Mouse (Mus musculus) mouse embryonic stem cell (cell line): Measurements from ENCODE around the gene Acvrl1.

Source experiments
- in situ Hi-C, 2 experiments: fragments of 300-500 bp; cut with MboI; formaldehyde crosslinking; loops; 1 replicate in 1 of 2; 3 replicates in 1 of 2; pipeline ENCODE4 v1.14.3; 2019 to 2020; ENCODE audit warnings: low sequenced_read_pairs in 2 of 2, low pct_unique_long_range_greater_than_20kb in 1 of 2, mixed read lengths in 1 of 2; ENCODE audit not compliant: unreplicated experiment in 1 of 2

Acvrl1 gene

DNA sequence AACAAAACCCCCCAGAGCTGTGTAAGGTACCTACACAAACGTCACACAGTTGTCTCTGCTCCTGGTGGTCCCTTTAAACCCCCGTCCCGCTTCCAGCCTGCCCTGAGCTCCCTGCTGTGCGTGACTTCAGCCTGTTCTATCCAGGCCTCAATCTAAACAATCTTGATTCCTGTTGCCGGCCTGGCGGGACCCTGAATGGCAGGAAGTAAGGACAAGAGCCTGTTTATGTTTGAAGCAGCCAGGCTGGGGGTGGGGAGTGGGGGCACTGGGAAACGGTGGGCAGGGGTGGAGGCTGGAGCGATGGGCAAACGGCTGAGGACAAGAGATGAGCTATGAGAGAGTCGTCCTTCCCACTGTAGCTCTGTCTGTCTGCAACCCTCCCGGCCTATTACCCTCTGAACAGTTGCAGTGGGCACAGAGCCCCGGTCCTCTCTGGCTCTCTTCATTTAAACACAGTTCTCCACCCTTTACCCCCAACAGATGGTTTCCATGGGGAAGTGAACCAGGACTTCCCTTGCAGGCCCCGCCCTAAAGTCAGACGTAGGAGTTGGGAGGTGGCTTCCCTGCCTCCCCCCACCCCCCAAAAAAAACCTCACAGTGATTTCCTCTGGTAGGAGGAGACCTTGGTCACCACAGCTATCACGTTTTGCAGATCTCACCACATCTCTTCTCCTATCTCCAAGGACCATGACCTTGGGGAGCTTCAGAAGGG is 5.8 kb downstream of the Acvrl1 start:
- in situ Hi-C loops = no loop called here

DNA sequence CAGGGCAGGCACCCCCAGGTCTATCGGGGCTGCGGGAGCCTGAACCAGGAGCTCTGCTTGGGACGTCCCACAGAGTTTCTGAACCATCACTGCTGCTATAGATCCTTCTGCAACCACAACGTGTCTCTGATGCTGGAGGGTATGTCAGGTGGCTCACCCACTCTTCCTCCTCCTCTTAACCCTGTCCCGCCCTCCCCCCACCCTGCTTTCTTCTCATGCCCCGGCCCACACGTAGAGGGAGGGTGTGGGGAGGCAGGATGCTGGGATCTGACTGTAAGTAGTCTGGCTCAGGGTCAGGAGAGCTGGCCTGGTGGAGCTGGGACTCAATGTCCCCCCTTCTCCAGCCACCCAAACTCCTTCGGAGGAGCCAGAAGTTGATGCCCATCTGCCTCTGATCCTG is 7.1 kb downstream of the Acvrl1 start:
- in situ Hi-C loops = no loop called here

DNA sequence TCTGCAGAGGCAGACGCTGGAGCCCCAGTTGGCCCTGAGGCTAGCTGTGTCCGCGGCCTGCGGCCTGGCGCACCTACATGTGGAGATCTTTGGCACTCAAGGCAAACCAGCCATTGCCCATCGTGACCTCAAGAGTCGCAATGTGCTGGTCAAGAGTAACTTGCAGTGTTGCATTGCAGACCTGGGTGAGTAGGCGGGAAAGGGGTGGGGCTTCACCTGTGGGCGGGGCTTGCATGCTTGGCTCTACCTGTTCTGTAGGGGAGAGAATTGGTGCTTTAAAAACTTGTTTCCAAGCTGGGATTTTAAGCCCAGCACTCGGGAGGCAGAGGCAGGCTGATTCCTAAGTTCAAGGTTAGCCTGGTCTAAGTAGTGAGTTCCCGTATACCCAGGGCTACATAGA is 9.1 kb downstream of the Acvrl1 start:
- in situ Hi-C loops = no loop called here

DNA sequence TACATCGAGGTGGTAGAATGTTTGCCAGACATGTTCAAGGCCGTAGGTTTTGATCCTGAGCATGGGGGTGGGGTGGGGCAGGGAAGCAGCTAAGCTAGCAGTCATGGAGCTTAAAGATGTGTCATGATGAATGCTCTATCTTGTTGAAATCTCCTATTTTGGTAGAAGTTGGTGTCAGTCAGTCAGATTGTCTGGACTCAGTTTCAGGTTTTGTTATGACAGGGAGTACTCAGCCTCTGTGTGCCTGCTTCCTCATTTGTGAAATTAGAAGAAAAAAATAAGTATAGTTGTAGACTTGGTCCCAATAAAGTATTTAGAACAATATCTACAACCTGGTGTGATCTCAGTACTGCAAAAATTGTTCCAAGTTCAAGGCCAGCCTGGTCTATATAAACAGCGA is 10.4 kb downstream of the Acvrl1 start:
- in situ Hi-C loops = no loop called here

DNA sequence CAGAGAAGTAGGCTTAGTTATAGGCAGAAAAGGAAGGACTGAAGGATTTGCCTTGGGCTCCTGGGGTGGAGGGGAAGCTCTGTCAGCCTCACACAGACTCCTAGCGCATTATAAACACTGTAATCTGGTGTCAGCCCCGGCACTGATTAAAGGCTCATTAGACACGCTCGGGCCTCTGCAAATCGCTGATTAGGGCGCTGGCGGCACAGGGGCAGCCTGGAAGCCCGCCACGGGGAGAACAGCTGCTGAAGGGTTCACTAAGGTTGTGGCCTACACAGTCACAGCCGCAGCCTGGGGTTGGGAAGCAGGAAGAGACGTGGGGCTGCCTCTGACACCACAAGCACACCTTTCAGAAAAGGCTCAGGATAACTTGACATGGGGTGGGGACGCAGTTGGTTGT is 11.6 kb downstream of the Acvrl1 start:
- in situ Hi-C loops = no loop called here

DNA sequence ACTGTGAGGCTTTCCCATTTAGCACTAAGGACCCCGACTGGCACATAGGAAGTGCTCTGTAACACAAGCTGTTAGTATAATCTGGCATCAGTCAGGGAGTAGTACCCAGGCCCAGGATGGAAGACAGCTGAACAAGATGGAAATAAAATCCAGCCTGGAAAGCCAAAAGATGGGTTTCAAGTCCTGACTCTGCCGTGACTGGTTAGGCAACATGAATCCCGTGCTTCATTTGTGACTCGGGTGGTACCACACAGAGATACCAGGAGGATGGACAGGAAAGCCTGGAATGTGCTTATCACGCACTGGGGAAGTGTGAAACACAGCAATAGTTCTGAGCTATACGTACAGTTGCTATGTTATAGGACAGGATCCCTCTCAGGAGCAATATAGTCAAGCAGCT is 12.3 kb downstream of the Acvrl1 start:
- in situ Hi-C loops = no loop called here

DNA sequence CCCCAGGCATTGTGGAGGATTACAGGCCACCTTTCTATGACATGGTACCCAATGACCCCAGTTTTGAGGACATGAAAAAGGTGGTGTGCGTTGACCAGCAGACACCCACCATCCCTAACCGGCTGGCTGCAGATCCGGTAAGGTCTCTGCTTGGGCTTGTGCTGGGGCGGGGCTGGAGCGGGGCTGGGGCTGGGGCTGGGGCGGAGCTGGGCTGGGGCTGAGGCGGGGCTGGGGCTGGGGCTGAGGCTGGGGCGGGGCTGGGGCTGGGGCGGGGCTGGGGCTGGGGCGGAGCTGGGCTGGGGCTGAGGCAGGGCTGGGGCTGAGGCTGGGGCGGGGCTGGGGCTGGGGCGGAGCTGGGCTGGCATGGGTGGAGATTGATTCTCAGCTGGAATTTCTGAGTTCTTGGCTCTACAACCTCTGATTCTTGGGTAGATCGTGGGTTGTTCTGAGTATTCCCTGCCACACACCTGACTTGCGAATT is 12.8 kb downstream of the Acvrl1 start:
- in situ Hi-C loops = no loop called here

DNA sequence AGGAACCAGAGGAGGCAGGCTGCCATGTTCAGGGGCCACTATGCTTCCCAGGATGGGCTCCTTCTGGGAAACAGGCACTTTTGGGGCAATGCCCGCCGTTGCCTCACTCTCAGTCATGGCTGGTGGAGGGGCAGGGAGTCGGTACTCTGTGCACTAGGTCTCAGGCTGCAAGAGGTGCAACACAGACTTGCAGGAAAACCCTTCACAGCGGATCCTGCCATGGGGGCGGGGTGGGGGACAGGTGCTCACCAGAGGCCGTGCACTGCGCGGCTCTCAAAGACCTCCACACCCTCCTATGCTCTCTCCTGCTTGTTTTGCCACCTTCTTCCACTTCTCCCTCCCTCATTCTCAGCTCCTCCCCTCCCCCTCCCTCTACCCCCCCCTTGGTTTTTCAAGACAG is 14.3 kb downstream of the Acvrl1 start:
- in situ Hi-C loops = no loop called here

DNA sequence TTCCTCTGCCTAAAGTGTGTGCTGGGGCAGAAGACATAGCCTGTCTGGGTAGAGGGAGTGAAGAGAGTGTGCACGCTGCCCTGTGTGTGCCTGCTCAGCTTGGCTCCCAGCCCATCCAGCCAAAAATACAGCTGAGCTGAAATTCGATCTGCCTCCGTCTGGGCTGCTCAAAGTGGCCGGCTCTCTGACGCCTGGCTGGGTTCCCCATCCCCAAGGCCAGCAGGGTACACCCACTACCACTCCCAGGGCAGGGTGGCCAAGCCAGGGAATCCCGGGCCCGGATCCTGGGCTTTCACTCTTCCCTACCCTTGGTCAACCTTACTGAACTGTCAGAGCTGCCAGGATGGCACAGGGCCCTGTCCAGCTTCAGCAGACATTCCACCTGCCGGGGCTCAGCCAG is 15.2 kb downstream of the Acvrl1 start:
- in situ Hi-C loops = no loop called here

DNA sequence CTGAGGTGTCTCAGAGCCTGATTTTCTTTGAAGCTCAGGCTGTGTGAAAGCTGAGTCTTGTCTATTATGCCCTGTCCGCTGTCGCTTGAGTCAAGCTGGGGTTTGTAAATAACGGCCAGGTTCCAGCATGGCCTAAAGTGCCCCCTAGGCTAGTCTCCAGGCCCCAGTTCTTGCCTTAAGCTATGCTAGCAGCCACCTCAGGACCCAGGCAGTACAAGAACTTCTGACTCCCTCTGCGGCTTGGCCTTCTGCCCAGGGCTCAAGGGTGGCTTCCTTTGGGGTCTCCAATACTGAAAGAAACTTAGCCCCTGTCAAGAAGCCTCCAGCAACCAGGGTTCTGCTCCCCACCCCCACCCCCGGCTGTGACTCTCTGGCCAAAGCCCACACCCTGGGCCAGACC is 15.9 kb downstream of the Acvrl1 start:
- in situ Hi-C loops = no loop called here

DNA sequence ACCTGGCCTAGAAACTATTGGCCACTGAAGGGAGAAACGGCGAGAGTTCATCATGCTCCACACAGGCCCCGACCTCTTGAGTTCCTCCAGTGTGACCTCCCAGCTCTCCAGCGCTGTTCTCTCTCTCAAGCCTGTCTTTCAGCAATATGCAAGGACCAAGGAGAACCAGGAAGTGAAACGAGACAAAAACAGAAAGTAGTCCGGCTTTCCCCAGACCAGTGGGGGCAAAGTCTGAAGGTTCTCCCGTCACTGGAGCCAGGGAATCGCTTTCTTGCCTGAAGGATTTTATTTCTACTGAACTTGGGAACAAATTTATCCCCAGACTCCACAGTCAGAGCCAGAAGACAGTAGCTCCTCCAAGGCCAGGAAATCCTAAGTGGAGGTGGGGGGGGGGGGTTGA is 16.5 kb downstream of the Acvrl1 start:
- in situ Hi-C loops = no loop called here

DNA sequence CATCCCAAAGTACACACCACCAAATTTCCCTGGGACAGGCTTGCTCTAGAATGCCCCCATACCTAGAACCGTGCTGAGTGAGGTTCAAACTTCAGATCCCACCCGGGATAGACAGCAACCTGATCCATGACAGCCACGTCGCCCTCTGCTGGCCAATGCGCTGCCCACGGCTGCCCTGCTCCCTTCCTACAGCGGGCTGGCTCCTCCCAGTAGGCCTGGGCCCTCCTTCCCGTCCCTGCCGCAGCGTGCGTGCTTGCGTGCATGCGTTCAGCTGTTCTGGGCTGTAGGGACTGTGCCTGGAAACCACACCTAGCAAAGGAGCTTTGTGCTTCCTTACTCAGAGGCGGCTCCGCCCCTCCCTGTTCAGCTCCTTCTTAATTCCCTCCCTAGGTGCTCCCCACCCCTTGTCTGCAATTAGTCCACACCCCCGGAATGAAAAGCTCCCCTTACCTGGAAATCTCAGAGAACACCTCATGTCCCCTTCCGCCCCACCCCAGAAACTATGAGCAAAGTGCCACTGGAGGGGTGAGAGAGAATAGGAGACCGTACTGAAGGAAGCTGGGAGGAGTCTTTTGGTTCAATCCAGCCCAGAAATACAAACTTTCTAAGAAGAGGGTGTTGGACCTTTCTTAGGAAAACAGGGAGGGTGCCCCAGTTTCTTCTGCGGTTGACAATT is 17.2 kb downstream of the Acvrl1 start:
- in situ Hi-C loops = no loop called here

DNA sequence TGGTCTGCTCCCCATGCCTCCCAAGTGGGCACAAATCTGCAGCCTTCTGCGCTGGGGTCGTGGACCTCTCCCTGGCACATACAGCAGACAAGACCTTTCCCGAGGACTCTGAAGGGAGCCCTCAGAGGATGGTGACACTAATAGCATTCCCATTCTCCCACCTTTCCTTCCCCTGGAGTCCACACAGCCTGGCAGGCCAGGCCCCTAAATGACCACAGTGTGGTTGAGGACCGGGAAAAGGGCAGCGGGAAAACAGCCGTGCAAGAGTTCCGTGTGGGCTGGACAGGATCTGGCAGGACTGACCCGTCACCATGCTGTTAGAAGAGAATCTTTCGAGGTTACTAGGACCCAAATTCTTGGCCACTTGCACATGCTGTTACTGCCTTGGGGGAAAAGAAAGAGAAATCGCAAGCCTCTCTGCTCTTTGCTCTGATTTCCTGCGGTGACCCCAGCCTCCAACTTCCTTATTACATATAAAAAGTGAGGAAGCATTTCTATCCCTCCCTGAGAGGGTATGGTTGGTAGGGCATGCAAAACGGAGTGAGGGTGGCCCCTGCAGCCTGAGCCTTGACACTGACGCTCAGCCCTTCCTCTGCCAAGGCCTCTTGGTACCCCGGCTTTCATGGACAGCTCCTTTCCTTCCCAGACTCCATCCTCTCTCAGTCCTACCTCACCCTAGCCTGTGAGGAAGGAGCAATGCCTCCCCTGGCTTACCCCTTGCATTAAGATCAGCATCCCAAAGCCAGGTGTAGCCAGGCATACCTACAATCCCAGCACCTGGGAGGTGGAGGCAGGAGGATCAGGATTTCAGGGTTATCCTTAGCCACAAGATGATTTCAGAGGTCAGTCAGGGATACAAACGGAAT is 18.0 kb downstream of the Acvrl1 start:
- in situ Hi-C loops = no loop called here

DNA sequence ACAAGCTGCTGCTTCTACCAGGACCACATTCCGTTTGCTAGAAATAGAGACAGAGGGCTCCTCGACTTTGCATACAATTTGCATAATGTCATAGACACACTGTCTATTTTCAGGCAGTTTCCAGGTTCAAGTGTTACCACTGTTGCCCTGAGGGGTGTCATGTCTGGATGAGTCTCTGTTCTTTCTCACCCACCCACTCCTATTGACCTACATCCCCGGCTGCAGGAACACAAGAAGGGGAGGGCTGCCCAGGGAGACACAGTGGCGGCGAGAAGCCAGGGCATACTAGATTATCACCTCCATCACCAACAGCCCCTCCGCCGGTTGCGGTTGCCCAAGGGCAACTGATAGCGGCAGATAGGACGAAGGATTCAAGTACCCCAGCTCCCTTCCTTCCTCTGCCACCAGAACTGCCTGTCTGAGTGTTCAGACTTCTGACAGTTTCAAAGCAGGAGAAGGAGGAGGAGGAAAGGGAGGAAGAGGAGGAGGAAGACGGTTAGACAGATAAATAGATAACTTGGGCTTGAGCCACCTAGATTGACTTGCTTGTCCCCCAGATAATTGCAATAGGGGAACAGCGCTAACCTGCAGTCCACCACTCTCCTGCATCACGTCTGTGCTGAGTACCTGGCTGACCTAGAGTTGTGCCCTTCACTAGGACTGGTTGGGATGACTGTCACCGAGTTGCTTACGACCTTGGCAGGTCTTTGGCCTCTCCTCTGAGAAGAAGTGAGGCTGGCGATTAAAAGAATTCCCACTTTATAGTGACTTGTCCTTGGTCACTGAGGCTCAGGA is 19.0 kb downstream of the Acvrl1 start:
- in situ Hi-C loops = no loop called here

DNA sequence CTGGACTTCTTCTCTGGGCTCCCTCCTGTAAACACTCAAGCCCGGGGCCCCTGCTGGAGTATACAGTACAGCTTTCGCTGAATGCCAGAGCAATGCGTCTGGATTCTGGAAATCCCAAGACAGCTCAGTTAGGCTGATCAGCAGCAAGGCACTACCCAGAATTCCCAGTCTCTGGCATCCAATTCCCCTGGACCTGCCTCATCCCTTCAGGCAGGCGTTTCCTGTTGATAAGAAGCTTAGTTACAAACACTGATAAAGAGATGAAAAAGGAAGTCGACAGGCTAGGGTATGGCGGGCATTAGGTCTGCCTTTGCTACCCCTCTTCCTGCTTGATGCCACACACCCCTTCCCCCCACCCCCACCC is 19.6 kb downstream of the Acvrl1 start:
- in situ Hi-C loops = no loop called here

DNA sequence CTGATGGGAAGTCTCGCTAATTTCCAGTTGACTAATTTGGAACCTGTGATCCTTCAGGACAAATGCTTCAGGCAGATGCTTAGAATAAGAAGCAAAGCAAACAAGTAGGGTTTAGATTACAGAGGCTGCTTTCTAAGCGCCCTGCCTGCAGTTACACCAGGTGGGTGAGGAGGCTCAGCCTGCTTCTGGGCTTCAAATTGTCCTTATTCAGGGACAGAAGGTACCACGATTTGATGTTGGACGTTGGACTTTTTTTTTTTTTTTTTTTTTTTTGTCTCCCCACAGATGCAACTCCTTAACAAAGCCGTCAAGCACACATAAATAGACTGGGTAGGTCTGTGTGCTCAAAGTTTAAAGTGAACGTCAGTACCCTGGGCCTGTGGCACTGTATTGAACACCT is 20.3 kb downstream of the Acvrl1 start:
- in situ Hi-C loops = no loop called here

DNA sequence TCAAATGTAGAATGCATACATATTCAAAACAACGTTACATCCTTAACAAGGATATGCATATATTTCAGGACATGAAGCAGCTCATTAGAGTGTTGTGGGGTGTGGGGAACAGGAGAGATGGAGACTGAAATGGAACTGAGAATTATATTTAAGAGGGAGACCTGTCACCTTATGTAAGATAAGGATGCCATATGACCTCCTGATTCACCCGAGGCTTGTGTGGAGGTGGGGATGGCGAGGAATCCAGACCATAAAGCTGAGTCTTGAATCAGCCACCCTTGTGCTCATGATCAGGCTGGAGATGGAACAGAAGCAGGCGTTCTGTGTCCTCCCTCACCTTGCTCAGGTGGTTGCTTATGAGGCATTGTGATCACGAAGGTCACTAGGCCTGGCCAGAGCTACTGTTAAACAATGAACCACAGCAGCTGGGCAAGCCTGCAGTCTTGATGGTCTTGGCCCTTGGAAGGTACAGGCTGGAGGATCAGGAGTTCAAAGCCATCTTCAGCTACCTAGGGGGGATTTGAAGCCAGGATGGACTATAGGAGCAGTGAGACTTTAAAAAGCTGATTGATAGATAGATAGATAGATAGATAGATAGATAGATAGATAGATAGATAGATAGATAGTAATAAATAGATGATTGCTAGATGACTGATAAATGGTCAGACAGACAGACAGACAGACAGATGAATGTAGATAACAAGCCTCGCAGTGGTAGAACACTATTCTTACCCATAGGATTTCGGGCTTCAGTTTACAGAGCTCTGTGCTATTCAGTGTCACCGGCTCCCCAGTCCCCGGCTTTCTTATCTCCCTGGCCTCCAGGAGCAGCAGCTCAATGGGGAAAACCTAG is 23.3 kb downstream of the Acvrl1 start:
- in situ Hi-C loops = no loop called here
